Mouse (Mus musculus) gastrocnemius, adult 18-20 months (tissue): Measurements from ENCODE around the gene Lhfpl2. TPM values are rescaled to one million over a fixed set of nuclear protein-coding genes. Genes with fewer than 3 reads are reported as not detected.

Experiments used
- DNase-seq: peaks from one replicate; pipeline ENCODE4 v3.0.0; 2021; ENCODE audit warnings: low spot score
- total RNA-seq, 2 experiments: library from RNA; stranded (reverse); gene quantifications; 2 replicates each; pipeline ENCODE4 v1.2.3; 2021

Gene Lhfpl2
- total RNA-seq, 2 experiments from 2014 or later = 1.5 to 4.6 TPM

DNA sequence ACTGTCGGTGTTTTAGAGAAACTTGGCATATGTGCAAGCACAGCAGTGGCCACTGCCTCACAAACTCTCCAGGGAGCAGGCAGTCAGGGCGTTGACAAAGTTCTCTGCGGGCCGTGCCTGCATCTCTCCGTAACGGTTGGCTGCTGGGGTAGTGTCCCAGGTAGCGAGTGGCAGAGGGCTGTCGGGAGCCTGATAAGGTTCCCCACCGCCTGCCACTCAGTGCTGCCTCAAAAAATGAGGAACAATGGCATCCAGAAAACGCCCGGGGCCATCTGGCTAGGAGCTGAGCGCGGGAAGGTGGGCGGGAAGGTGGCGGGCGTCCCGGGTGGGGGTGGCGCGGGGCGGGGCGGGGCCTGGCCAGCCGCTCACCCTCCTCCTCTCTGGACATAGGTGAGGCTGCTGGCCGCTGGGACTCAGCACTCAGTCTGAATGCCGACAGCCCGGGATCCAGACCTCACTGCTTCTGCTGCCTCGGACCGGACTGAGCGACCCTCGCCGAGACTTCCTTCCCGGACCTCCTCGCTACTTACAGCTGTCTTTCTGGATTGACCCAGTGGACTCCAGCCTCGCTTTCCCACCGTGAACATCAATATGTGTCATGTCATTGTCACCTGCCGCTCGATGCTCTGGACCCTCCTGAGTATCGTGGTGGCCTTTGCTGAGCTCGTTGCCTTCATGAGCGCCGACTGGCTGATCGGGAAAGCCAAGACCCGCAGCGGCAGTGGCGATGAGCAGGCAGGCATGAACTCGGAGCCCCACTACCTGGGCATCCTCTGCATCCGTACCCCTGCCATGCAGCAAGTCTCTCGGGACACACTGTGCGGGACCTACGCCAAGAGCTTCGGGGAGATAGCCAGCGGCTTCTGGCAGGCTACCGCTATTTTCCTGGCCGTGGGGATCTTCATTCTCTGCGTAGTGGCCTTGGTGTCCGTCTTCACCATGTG, 116.3 kb downstream of the Lhfpl2 start:
- peak; percentile 63 for DNase-seq

DNA sequence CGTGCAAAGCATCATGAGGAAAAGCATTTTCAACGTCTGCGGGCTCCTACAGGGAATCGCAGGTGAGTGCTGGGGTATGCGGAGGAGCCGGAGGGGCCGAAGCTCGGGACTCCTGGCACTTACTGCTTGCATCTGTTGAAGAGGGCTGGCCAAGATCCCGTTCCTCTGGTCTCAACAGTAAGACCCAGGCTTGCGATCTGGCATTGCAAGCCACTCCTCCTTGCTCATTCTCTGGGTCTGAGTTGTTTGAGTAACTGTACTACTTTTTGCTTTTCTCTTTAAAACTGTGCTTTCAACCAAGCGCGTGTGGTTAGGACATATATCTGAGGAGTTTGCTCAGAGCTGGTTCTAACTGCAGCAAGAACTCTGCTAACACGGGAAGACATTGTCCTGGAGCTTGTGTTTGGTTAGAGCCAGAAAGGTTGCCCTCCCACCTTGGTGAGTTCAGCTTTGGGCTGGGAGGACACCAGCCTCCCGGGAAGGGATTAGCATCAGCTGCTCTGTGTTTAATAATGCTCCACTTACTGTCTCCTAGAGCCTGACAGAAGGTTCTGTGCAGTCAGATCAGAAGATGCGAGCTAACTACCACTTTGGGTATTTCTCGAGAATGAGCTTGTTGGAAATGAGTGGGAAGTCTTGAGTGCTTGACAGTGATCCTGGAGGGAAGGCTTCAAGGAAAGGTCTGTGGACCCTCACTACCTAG, 117.1 kb downstream of the Lhfpl2 start:
- no peak for DNase-seq

DNA sequence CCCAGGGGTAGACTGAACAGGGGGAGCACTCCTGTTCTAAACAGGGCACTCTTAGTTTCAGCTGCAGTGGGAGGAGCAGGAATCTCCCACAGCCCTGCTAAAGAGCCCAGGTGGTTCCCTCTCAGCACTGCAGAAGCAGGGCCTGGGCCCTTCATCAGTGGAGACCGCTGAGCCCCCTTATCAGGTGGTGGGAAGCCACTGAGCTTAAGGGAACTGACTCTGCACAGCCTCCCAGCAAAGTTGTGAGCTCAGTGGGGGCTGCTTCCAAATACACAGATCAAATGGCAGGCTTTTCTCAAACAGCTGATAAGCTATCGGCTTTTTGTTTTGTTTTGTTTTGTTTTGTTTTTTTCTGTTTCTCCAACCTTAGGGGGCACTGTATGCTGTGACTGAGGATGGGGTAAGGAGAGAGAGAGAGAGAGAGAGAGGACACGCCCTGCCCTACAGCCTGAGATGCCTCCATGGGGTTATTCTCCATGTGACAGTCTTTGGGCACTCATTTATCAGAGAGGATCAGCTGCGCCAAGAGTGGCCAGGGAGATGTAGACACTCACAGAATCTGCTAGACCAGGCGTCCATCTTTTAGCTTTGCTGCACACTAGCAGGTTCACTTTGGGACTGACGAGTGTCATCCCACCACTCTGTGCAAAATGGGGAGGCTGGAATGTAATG, 117.9 kb downstream of the Lhfpl2 start:
- no peak for DNase-seq

DNA sequence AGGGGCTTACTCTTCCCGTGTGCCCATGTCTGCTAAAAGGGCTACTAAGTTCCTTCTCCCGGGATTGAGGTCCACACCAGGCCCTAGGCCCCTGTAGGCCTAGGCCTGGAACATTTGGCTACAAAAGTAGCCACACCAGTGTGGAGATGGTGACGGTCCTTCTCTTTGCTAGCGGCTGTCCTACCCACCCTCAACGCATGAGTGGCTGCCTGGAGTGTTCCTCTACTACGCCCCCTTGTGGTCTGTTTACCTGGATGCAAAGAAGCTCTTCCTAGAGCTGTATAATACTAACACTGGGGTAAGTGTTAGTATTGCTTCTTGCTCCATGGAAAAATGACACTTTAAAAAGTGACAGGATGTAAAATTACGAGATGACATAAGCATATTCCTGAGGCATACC, 119.6 kb downstream of the Lhfpl2 start:
- no peak for DNase-seq

DNA sequence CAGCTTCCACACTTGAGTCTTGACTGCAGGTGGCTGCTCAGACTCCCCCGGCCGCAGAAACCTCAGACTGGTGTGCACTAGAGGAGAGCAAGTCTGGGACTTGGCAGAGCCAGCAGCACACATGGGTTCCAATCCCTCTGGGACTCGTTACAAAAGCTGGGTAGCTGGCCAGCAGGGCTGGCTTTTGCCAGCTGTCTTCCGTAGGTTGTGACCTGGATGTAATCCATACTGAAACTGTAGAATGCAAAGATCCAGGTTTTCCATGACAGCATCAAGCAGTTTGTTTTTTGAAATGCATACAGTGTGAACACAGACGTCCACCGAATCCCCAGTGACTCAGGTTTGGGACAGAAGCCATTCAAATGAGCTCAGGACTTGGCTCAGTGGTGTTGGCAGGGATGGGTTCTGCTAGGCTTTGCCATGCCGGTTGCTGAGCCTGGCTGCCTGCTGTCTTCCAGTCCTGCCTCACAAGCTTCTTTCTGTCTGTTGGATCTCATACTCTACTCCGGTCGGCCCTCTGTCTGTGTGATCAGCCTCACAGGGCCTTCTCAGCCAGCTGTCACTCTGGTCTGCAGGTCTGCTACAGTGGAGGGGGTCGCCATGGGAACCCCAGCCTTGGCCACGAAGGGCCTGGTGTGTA, 120.9 kb downstream of the Lhfpl2 start:
- peak; percentile 84 for DNase-seq

DNA sequence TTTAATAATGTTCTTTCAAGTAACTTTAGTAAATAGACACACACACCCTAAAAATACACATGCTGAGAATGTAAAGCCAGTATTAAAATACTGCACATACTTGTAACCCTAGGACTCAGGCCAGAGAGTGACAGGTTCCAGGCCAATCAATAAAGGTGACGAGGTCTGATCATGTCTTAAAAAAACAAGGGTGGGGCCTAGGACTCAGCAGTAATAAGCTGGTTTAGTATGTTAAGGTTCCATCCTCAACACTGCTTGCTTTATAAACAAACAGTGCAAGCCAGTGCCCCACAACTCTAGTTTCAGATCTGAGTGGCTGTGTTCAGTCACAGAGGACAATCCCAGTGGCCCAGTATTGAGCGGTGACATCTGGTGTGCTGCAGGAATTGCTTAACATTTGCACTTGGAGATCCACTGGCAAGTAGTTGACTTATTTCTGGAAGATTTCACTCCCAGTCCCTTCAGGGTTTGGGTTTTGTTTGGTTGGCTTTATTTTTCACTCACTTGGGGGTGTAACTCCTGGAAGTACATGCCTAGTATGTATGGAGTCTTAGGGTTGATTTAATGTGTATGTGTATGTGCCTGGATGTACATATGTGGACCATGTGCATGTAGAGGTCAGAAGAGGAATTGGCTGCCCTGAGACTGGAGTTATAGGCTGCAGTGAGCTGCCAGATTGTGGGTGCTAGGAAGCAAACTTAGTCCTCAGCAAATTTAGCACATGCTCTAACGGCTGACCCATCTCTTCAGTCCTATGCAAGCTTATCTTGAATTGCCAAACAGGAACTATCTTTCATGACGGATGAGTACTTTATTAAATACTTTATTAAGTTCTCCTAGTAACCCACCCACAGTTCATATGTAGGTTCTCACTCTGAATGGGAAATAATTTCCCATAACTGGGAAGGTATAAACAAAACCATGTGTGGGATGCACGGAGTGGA, 123.2 kb downstream of the Lhfpl2 start:
- DNase-seq = no peak

DNA sequence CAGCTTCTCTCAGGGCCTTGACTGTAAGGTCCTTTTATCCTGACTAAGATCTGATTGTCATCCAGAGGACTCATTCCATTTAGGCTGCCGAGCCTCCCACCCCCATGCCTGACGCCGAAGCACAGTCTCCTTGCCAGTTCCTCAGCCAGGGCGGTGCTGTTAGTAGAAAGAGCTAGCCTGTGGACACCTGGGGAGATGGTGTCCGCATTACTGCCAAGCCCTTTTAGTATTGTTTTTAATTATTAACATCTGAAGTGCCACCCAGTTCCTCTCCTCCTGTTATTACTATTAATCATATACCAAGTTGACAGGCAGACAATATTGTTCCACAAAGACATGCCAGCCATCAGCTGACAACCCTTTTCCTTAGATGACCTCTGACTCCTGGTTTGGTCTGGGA, 124.4 kb downstream of the Lhfpl2 start:
- DNase-seq = no peak

DNA sequence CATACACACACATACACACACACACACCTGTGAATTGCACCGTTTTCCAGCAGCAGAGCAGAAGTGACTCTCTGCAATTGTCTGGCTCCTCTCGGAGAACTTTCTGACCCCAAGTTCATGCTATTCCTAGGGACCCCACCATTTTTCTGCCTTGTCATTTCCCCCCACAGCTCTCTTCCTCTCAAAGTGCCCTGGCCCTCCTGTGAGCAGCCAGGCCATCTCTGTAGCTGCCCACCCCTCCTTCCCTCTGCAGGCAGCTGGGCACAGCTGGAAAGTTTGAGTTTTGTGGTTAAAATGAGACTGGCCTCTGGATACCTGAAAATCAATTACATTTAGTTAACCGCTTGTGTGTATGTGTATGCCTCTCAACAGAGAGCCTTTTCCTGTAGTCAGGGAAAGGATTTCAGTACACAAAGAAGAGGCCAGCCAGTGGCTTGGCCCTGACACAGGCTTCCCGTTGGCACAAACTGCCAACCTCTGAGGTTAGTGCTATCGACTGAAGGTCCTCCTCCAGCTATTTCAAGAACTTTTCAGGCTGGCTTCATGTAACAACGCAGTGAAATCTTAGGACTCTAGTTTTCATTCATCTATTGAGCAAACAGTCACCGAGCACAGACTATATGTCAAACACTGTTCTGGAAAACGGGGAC, 125.9 kb downstream of the Lhfpl2 start:
- peak; percentile 47 for DNase-seq

DNA sequence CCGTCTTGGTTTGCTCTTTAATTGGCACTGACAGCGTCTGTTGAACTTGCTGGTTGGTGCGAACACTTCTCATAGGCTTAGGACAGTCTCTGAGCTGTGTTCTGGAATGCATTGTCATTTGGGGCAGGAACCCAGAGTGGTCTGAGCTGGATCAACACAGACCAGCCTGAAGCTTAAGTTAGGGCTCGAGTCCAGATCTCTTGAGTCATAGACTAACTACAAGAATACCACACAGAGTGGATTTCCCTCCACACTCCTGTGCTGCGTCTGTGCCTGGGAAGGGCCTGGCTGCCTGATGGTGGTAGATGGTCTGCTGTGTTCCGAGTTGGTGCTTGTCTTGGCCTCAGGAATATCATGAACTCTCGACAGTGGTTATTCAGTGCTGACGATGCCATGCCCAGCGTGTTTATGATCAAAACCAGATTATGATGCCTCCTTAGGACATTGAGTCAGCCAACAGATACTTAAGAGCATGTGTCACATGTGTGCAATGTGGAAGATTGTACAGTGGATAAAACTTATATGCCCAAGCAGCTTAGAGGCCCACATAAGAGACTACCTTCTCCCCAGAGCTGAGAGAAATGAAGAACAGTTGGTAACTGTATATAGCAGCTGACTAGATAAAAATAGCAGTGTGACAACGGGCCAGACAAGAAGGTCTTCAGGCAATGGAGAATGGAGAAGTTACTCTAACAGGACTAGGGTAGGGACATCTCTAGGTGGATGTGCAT, 127.3 kb downstream of the Lhfpl2 start:
- DNase-seq = peak; percentile 35

DNA sequence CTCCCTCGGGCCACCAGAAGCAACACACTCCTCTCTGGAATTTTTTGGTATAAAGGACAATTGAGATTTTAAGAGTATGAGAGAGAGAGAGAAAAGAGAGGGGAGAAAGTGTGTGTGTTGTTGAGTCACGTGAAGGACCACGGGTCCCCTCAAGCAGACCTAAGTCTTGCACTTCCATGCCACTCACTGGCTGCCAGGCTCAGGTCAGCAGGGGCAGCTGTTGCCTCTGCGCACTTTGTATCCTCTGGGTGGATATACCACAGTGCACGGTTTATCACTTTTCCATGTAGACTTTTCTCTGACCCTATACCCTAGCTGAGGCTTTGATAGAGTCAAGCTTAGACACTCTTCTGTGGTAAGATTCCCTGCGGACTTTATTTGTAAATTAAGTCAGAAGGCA, 128.0 kb downstream of the Lhfpl2 start:
- no peak for DNase-seq

DNA sequence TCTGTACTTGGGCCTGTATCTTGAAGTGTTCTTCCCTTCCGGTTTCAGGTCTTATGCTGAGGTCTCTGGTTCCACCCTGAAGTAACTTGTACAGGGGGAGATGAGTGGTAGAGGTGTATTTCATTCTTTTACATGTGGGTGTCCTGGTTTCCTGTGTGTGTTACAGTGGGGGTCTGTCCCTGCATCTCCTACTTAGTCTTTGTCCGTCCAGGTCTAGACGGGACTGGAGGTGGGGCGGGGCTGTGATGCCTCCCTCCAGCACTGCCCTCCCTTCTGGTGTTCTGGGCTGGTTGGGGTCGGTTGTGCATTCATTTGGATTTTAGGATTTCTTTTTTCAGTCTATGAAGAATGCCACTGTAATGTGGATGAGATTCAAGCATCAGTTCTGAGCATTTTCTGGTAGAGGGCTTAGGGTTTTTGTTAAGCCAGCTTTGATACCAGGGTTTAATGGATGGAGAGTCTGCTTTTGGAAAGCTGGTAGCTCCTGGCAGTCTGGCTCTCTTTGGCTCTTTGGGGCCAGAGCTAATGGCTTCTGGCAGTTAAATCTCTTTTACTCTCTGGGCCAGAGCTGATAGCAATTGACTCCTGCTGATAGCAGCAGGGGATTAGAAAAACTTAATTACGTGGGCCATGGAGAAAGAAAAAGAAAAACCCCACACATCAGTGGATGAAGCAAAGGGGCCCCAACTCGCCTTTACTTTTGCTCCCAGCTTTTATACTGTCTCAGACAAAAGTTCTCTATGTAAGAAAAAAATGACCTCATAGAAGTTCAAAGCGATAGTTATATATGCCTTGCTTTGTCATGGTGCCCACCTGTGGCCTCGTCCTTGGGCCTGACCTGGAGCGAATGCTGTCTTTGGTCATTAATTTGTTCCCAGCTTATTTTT, 130.8 kb downstream of the Lhfpl2 start:
- DNase-seq = no peak

DNA sequence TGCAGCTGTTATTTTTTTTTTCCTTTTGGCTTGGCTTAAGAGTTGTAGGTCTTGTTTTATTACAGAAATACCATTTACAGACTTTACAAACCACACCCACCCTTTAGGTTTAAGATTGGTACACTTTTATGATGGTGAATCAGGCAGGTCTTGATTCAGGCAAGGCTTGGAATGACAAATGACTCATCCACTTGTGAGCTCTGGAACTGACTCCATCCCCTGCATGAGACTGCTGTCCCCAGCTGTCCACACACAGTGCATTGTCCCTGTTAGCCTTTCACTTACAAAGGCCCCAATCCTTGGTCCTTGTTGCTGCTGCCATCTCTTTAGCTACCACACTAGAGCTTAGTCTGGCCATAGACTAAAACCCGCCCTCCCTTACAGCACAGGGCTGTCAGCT, 132.8 kb downstream of the Lhfpl2 start:
- DNase-seq = no peak

DNA sequence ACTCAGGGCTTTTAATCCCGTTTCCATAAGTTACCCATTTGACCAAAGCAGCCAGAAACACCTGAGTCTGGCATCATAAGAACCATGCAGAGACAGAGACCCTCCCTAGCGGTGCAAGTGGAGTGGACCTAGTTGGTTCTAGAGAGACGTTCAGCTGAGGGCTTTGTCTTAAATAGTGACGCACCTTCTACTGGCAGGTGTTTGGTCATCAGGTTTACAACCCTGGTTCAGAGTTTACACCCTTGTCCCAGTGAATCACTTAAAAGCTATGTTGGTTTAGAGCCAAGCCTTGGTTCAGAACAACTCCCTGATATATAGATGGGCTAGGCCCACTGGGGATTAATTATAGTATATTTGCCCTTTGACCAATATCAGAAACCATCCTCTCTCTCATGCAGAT, 135.6 kb downstream of the Lhfpl2 start:
- DNase-seq = no peak

DNA sequence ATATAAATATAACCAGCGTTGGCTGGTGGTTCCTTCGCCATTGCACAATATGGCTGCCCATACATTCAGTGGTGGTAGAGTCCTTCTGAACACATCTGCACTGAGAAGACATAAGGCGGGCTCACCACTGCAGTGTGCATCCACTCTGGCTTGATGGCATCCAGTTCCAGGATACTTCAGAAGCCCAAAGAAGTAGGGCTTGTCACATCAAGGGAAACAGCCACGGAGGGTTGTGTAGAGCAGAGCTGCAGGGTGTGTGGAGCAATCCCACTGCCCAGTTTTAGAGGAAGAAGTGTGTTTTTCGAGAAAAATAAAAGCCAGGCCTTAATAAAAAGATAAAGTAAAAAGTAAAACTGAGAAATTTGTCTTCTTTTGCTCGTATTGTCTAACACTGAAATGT, 141.0 kb downstream of the Lhfpl2 start:
- no peak for DNase-seq

DNA sequence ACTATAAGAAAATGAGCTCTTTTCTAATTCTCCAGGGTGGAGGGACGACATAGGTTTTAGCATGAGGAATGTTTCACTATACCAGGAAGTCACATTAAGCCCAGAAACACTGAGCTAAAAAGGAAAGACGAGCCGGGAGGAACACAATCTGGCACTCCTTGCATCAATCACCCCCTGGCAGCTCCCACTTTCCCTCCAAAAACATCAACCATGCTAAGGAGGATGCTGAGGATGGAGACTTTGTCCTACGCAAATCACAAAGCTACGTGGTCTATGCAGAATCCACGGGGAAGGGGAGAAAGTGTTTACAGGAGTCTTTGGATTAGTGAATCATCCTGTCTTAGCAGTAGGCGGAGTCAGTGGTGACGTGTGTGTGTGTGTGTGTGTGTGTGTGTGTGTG, 142.2 kb downstream of the Lhfpl2 start:
- DNase-seq = no peak

DNA sequence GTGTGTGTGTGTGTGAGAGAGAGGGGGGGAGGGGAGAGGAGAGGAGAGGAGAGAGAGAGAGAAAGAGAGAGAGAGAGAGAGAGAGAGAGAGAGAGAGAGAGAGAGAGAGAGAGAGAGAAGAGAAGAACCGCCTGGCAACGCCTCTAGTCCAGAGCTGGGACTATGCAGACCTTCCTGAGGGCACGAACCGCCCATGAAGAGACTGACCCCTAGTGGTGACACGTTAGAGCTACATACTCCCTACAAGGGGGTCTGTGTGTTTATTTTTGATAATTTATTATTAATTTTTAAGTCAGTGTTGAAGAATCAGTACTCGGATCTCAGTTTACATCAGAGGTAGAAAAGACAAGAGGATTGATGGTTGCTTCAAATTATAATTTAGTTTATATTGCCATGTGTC, 147.6 kb downstream of the Lhfpl2 start:
- DNase-seq = peak; percentile 58

DNA sequence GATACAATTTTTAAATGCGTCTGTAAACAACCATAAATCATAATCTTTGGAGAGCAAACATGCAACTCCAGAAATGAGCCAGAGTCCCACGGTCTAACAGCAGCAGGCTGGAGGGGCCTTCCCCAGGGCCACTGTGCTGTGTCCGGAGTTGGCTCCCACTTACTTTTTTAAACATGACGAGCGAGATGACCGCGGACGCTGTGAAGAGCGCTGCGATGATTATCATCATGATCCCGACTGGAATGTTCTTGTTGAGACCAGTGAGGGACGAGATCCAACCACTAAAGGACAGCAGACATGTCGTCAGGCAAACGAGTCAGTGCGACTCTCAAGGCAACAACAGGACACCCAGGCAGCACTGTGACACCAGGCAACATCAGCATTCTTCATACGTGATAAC, 150.4 kb downstream of the Lhfpl2 start:
- no peak for DNase-seq

DNA sequence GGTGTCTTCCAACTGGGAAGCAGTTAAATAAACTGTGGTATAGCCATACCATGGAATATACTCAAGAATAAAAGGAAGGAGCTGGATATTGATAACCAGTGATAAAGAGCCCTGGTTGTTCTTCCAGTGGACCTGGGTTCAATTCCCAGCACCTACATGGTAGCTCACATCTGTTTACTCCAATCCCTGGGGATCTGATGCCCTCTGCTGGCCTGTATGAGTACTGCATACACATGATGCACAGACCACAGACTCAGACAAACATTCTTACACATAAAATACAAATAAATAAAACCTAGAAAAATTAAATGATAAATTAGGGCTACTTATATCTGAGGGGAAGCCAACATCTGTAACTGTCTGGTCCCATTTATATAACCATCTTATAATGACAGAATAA, 151.3 kb downstream of the Lhfpl2 start:
- DNase-seq = no peak
